Mouse (Mus musculus): Measurements from ENCODE around the gene Zfand2a.

DNA sequence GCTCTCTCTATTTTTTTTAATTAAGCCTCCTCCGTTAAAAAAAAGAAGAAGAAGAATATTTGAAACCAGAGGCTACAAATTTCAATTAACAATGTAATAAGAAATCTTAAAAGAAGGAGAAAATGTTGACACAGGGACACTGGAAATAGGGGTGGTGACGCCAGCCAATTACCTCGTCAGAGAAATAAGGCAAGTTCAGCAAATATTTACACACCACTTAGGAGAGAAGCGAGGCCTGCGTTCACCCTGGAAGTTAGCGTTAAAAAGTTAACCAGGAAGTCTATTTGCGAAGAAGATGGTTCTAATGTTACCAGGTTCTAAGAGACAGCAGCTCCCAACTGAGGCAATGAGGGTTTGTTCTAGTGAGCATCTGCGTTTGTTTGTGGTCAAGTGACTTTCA is 27.1 kb downstream of the Zfand2a start:
- TF ChIP-seq CTCF (IDR thresholded peaks at IDR 0.05; ENCODE audit: low read depth) (no peak), EP300 (IDR thresholded peaks at IDR 0.05; ENCODE audit: low read depth) (no peak)
